Mouse (Mus musculus): Measurements from ENCODE around the gene Btd.

Gene Btd

GRCm38 (mm10) chr14:31645920-31646319 lies 5.1 kb downstream of the Btd start:
- DNase-seq (ENCODE audit: low read depth) = no peak

GRCm38 (mm10) chr14:31647991-31648390 lies 7.2 kb downstream of the Btd start:
- no peak for DNase-seq (ENCODE audit: low read depth)

- no peak for DNase-seq (ENCODE audit: low read depth)
Observed at GRCm38 (mm10) chr14:31650347-31650746, 9.5 kb downstream of the Btd start.

- no peak for DNase-seq (ENCODE audit: low read depth)
Observed at GRCm38 (mm10) chr14:31651206-31651605, 10.4 kb downstream of the Btd start.

GRCm38 (mm10) chr14:31652106-31652505 lies 11.3 kb downstream of the Btd start:
- no peak for DNase-seq (ENCODE audit: low read depth)

GRCm38 (mm10) chr14:31652624-31653023 lies 11.8 kb downstream of the Btd start:
- DNase-seq (ENCODE audit: low read depth) = no peak

GRCm38 (mm10) chr14:31653101-31653875 lies 12.5 kb downstream of the Btd start:
- no peak for DNase-seq (ENCODE audit: low read depth)

- no peak for DNase-seq (ENCODE audit: low read depth)
Observed at GRCm38 (mm10) chr14:31654816-31655215, 14.0 kb downstream of the Btd start.

GRCm38 (mm10) chr14:31655406-31655805 lies 14.6 kb downstream of the Btd start:
- DNase-seq (ENCODE audit: low read depth) = no peak

- DNase-seq (ENCODE audit: low read depth) = no peak
Observed at GRCm38 (mm10) chr14:31656386-31656785, 15.6 kb downstream of the Btd start.

- DNase-seq (ENCODE audit: low read depth) = peak; percentile 86
Observed at GRCm38 (mm10) chr14:31656857-31657645, 16.2 kb downstream of the Btd start.

- no peak for DNase-seq (ENCODE audit: low read depth)
Observed at GRCm38 (mm10) chr14:31658126-31658680, 17.4 kb downstream of the Btd start.

GRCm38 (mm10) chr14:31659501-31660181 lies 18.8 kb downstream of the Btd start:
- no peak for DNase-seq (ENCODE audit: low read depth)

- no peak for DNase-seq (ENCODE audit: low read depth)
Observed at GRCm38 (mm10) chr14:31660312-31661093, 19.7 kb downstream of the Btd start.

GRCm38 (mm10) chr14:31661671-31662554 lies 21.1 kb downstream of the Btd start:
- DNase-seq (ENCODE audit: low read depth) = peak; percentile 86

- peak; percentile 44 for DNase-seq (ENCODE audit: low read depth)
Observed at GRCm38 (mm10) chr14:31662555-31663211, 21.9 kb downstream of the Btd start.

GRCm38 (mm10) chr14:31663376-31664099 lies 22.7 kb downstream of the Btd start:
- no peak for DNase-seq (ENCODE audit: low read depth)

- no peak for DNase-seq (ENCODE audit: low read depth)
Observed at GRCm38 (mm10) chr14:31664100-31664902, 23.5 kb downstream of the Btd start.
